Mouse (Mus musculus): ENCODE measurements at regions not wholly inside any gene's neighbourhood (a gene's known extent, or its start where the extent isn't known, plus 50 kb on each side); places are given as distances from the start of the nearest gene placed in this dataset.

- no peak for DNase-seq (ENCODE audit: low spot score in 2 of 2)
Measured at GRCm38 (mm10) chr16:39284484-39284883, 392.0 kb downstream of the Igsf11 start.

DNA sequence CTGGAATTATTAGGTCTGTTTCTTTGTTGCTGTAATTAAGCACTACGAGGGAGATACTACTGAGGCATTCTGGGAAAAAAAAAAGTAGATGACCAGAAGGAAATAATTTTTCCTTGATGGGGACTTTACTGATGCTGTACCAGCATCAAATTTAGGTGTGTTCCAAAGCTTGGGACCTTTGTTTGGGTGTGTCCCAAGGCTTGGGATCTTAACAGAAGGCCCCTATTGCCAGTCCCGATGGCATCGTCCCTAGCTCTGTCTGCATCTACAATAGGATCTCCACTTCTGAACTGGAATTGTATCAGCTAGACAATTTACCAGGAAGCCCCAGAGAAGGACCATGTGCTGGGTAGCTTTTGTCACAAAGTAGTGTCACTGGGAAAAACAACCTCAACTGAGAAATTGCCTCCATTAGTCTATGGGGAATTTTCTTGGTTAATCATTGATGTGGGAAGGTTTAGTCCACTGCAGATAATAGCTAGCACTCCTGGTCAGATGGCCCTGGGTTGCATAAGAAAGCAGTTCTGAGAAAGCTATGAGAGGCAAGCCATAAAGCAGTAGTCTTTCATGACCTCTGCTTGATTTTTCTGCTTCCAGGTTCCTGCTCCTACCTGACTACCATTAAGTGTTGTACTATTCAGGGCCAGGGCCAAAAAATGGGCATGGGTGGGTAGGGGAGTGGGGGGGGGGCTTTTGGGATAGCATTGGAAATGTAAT is 392.7 kb downstream of the Igsf11 start:
- no peak for DNase-seq (ENCODE audit: low spot score in 2 of 2)

DNA sequence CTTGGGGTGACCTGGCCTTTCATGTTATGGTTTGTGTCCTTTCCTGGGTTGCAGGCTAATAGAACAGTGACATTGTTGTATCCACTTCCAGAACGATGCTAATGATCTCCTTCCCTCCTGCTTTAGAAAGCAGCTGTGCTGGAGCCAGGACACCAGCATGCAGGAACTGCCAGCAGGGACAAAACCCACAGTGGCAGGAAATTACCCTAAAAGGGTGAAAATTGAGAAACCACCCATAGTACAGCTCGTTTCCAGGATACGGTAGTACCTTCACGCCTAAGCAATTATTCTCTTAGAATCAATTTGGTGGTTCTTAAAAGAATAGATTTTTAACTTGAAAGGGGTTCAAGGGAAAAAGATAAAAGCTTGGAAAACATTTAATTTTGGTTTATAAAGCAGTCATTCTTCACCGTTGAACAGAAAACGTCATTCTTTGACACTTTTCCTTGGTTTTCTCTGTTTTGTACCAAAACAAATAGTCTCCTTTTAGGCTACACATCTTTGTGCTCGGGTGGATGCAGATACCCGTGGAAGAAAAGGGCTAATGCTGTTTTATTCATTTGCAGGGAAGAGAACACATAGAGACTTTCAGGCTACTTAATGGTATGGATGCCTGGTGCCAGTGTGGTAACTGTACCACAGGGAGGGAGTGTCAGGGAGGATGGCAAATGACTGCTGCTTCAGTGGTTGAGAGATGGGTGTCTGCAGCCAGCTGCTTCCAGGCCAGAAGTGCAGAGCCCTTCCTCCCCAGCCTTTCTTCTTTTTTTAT is 394.5 kb downstream of the Igsf11 start:
- no peak for DNase-seq (ENCODE audit: low spot score in 2 of 2)

- no peak for DNase-seq (ENCODE audit: low spot score in 2 of 2)
Measured at GRCm38 (mm10) chr16:39298856-39299255, 406.4 kb downstream of the Igsf11 start.

DNA sequence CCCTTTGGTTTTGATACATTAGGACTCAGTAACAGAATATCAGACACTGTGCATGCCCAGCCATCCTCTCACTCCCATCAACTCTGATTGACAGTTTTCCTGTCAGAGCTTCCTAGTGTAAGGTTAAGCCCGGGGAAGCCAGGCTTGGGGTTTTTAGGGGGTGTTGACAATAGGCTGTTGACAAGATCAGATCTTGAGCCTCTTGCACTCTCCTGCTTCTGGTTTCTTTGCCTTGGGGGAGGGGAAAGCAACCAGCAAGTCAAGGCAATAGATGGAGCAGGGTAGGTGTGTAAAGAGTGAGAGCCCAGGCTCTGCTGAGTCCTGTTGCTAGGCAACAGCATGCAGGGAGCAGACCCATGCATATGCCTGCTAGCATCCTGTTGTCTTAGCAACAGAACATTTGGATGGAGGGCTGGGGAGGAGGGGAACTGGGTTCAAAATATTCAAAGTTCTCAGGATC is 410.5 kb downstream of the Igsf11 start:
- peak; percentile 52 to 71 for DNase-seq (ENCODE audit: low spot score in 2 of 2)

DNA sequence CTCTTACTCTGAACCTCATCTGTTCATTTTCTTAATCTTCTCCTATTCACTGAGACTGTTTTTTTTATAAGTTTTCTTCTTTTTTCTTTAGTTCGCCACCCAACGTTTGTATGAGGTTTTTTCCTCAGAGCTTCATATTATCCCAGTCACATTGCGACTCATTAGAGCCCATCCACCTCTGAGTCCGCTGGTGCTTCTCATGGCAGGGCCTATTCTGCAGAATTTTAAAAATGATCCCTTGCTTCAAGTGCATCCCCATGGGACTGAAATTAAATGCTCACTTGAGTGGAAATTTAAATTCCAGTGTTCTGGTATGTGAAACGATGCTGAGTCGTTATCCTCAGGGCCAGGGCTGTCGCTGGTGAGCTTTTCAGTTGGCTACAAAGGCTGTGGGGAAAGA is 410.9 kb downstream of the Igsf11 start:
- no peak for DNase-seq (ENCODE audit: low spot score in 2 of 2)

- DNase-seq (ENCODE audit: low spot score in 2 of 2) = no peak
Measured at GRCm38 (mm10) chr16:39307951-39308350, 415.5 kb downstream of the Igsf11 start.

GRCm38 (mm10) chr16:39316752-39317594 is 424.5 kb downstream of the Igsf11 start:
- peak; percentile 79 to 87 for DNase-seq (ENCODE audit: low spot score in 2 of 2)

DNA sequence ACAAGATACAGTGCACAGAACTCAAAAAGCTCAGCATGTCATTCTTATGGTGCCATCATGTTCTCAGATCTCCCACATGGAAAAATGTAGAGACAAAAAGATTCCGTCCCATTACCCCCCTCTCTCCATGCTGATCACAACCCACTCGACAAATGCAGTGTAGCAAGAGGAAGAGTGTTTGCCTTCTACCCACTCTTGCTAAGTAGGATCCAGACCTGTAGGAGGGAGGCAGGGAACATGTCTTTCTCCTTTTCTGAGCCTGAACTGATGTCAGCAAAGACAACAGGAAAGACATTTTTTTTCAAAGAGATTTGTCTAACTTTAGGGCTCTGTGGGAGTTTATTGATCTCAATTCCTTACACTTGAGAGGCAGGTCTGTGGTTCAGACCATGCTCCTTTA is 433.2 kb downstream of the Igsf11 start:
- DNase-seq (ENCODE audit: low spot score in 2 of 2) = peak in 1 of 2 experiments; percentile 17

DNA sequence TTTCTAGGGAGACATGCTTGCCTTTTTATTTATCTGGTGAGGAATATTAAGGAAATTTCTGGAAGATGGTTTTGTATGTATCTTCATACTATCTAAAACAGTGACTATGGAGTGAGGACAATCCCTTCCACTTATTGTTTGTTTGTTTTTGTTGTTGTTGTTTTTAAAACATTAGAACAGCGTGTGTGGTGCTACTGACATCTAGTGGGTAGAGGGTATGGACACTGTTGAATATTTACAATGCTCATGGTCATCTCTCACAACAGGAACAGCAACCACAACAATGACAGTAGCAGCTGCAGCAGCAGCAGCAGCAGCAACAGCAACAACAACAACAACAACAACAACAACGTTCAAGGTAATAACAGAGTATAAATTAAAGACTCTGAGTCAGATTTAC is 471.2 kb downstream of the Igsf11 start:
- DNase-seq (ENCODE audit: low spot score in 2 of 2) = no peak

- DNase-seq (ENCODE audit: low spot score in 2 of 2) = no peak
Measured at GRCm38 (mm10) chr16:39368276-39368675, 475.8 kb downstream of the Igsf11 start.

DNA sequence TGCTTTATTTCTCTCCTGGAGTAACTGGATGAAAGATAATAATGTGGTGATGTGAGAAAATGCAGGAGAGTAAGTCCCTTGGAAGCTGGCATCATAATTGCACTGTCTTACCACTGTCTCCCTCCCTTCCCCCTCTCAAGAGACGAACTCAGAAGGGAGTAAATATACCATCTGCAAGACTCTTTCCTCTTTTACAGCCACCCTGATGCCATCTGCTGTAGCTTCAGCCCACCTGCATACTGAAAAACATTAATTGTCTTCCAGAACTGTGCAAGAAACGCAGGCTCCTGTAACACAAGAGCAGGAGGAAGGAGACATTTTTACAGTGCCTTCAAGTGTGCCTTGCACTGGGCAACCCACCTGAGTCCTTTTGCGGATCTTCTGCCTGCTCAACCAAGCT is 482.1 kb downstream of the Igsf11 start:
- DNase-seq (ENCODE audit: low spot score in 2 of 2) = peak; percentile 21 to 60

GRCm38 (mm10) chr16:39379959-39380358 is 487.5 kb downstream of the Igsf11 start:
- no peak for DNase-seq (ENCODE audit: low spot score in 2 of 2)

DNA sequence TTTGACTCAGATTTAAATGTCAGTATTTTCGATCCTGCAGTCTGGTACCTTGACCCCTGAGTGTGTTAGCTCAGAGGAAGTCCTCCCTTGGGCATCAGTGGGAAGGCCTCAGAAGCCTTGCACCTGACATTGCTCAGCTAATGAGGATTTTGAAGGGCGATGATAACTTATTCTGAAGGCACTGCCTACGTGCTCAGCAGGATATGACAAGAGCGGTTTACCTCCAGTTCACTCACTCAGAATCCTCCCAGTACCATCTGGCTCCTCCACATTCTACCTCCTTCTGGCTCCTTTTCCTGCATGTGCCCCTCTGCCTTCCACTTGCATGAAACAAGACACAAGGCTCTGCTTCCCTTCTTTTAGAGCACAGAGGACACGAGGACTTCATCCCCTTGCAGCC is 497.5 kb downstream of the Igsf11 start:
- DNase-seq (ENCODE audit: low spot score in 2 of 2) = no peak

DNA sequence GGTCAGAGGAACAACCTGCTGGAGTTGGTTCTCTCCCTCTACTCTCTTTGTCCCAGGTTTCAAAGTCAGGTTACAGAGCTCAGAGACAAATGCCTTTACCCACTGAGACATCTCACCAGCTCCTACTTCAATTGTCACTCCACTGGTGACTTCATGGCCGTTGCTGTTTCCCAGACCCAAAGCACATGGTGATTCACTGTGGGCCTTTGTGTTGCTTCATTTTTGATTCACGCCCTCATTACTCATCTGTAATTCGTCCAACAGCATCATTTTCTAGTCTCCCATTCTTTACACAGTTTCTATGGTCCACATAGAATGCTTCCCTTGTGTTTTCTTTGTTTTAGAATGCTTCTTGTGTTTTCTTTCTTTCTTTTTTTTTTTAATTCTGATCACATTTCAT is 498.2 kb downstream of the Igsf11 start:
- DNase-seq (ENCODE audit: low spot score in 2 of 2) = no peak

DNA sequence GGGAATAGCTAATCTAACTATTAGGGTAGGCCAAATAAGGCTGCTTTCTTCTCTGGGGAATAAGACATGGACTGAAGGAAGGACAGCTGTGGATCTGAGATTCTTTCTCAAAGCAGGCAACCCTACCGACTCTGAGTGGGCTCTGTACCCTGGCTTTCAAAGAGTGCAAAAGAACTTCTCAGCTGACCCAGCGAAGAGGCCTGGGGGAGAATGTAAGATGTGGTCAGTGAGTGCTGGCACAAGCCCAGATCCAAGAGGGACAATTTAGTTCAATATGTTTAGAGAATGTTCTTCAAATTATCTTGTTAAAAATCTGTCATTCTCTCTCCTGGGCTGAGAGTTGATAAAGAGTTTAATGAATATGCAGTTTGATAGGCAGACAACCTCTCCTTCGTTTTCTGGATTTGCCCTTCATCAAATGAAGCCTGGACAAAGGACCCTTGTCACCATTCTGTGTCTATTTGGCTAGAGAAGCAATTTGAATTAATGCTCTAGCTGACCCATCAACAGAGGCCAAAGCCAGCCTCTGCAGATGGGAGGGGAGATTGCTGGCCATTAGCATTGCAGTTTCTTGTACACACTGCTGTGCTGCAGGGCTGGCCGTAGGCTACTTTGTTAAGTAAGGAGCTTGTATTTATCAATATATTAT is 509.8 kb downstream of the Igsf11 start:
- DNase-seq (ENCODE audit: low spot score in 2 of 2) = peak in 1 of 2 experiments; percentile 39

DNA sequence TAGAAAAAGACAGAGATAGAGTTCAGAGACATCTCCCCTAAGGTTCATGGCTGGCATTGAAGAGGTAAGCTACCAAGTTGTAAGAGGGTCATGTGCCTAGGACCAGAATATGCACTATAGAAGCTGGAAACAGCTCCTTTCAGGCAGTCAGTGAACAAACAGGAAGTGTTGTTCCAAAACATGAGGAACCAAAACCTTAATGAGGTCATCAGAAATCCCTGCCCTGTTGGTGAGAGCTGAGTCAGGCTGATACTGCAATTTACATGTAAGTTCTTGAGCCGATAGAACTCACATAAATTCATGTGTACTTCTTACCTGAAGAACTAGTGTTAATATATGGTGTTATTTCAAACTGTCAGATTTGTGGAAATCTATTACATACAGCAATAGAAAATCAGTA is 539.1 kb downstream of the Igsf11 start:
- DNase-seq (ENCODE audit: low spot score in 2 of 2) = no peak

- DNase-seq (ENCODE audit: low spot score in 2 of 2) = peak in 1 of 2 experiments; percentile 4
Measured at GRCm38 (mm10) chr16:39445740-39446139, 538.4 kb upstream of the Lsamp start.

DNA sequence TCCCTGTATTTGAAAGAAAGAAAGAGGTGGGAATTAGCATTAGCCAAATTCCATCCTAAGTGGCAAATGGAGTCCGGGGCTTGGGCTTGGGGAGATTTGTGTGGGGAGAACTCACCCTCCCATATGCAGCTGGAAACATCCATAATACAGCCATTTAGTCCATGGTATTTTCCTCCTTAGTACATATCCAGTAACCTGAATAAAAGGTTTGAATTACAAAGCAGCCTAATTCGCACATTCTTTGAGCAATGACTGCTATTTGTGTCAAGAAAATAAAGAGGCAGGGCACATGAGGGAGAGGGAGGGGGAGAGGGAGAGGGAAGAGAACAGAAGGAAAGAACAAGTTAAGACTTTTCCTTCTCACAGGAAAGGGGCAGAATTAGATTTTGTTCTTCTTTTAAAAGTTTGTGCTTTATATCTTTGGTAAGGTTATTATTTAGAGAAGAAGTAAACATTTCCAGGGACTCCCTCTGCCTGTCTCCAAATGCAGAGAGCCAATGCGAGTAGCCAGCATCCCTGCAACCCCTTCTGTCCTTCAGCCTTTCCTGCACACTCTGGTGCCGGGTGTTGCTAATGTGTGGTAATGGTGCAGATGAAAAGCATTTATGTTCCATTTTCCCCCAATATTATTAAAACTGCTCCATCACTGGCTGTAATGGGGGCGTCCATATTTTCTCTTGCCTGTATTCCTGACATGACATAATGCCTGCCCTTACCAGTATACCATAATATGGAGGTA is 530.6 kb upstream of the Lsamp start:
- DNase-seq (ENCODE audit: low spot score in 2 of 2) = no peak

All from frontal cortex, postnatal 36 days (tissue).